Mouse (Mus musculus): Measurements from ENCODE around the gene Slc26a10. TPM values are rescaled to one million over a fixed set of nuclear protein-coding genes. Genes with fewer than 3 reads are reported as not detected.

The Slc26a10 gene
- polyA plus RNA-seq, 1 experiment, result 6.4 TPM

DNA sequence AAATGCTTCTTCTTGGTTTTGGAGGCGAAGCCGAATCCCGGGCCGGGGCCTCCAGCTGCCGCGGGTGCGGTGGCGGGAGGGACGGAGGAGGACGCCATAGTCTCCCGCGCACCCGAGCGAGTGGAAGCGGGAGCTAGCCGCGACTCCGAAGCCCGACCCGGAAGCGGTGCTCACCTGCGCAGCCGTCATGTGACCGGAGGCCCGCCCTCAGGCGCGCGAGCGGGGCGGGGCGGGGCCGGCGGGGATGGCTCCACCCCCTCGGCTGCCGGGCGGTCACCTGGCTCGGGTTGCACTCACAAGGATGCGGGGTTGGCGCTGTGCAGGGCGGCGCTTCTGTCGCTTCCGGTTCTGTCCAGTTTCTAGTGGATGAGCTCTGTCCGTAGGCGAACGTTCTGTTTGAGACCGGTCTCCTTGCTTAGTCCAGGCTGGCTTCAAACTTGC, 31.0 kb upstream of the Slc26a10 start, which contains the start of gene Pip4k2c:
TSS of gene Pip4k2c (minus strand) at position 172 of the 441 bp plus-strand sequence.
- peak within 1 kb of the TSS; percentile 83 for H3K4me3 ChIP-seq (ENCODE audit: control insufficient read depth, insufficient read depth, low read length)
- no peaks in the 10 kb centered on the region; the same call in 1 of the 2 replicates for H3K36me3 ChIP-seq (ENCODE audit: control insufficient read depth, insufficient read depth, low read length)
- H3K27ac ChIP-seq (ENCODE audit: control insufficient read depth, insufficient read depth, low read length), result no peak within 1 kb of the TSS
- peak; percentile 94 for DNase-seq
- WGBS, result under 1% methylated on average over 47 of the region's 47 CpGs
- H3K4me1 ChIP-seq (replicated peaks; ENCODE audit: control insufficient read depth, insufficient read depth, low read length), result peaks cover 15% of the 10 kb centered on the region
- no peaks in the 10 kb centered on the region for H3K27me3 ChIP-seq (ENCODE audit: control insufficient read depth, insufficient read depth, low read length)
- peak; percentile 71 for TF ChIP-seq POLR2A (IDR thresholded peaks at IDR 0.05; ENCODE audit: control insufficient read depth, extremely low read depth, insufficient read depth, low read length, poor library complexity)
- TF ChIP-seq CTCF (IDR thresholded peaks at IDR 0.05; ENCODE audit: borderline replicate concordance, control insufficient read depth, extremely low read depth, insufficient read depth, low read length, poor library complexity), result peak; percentile 27; the same call in 1 of the 2 replicates

DNA sequence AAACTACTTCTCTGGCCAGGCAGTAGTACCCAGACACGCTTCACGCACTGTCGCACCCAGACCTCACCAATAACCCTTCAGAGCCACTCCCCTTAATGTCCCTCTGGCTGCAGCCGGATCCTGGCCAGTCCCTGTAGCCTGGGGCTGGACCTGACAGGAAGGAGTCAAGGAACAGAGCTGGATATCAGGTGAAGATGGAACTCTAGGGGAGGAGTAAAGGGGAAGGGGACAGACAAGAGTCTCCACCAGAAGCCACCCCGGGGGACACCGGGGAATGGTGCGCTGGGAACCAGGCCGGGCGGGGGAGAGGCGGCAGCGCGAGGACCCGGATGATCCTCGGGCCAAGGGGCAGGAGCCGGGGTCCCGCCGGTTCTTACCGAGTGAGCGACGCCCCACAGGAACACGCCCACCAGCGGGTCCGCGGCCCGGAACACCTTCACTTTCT, 30.5 kb upstream of the Slc26a10 start:
- H3K4me1 ChIP-seq (replicated peaks; ENCODE audit: control insufficient read depth, insufficient read depth, low read length), result peaks cover 15% of the 10 kb centered on the region
- no peak for DNase-seq
- H3K27ac ChIP-seq (ENCODE audit: control insufficient read depth, insufficient read depth, low read length), result no peak overlapping the region
- 2% methylated on average over 25 of the region's 25 CpGs for WGBS
- TF ChIP-seq CTCF (IDR thresholded peaks at IDR 0.05; ENCODE audit: borderline replicate concordance, control insufficient read depth, extremely low read depth, insufficient read depth, low read length, poor library complexity), result no peak
- TF ChIP-seq POLR2A (IDR thresholded peaks at IDR 0.05; ENCODE audit: control insufficient read depth, extremely low read depth, insufficient read depth, low read length, poor library complexity), result no peak
- no peaks in the 10 kb centered on the region for H3K27me3 ChIP-seq (ENCODE audit: control insufficient read depth, insufficient read depth, low read length)
- no peaks in the 10 kb centered on the region; the same call in 1 of the 2 replicates for H3K36me3 ChIP-seq (ENCODE audit: control insufficient read depth, insufficient read depth, low read length)
- peak overlapping the region; percentile 83 for H3K4me3 ChIP-seq (ENCODE audit: control insufficient read depth, insufficient read depth, low read length)

DNA sequence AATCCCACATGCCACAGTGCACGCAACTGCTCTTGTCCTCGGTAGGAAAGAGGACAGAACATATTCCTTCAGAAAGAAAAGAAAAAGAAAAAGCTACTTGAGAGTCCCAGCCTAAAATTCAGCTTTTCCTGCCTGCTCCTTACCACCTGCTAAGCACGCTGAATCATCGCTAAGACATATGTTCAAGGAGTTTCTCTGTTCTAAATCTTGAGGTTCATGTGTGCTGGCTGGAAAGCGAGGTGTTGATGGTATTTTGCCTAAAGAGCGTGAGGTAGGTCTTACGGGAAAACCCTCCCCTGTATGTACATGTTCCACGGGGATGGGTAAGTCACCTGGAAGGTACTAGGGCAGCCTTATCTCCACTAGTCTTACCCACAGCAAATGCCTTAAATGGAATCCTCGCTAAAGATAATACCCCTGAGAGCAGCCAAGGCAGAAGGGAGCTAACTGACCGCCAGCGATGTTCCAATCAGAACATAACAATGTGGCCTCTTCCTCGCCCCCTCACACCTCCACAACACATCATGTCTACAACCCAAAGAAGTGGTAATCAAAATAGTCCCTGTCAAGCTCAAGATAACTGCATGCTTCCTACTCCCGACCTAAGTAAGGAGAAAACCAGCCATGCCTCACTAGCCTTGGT, 29.6 kb upstream of the Slc26a10 start:
- peaks cover 8% of the 10 kb centered on the region; the same call in 1 of the 2 replicates for H3K36me3 ChIP-seq (ENCODE audit: control insufficient read depth, insufficient read depth, low read length)
- no peak for TF ChIP-seq POLR2A (IDR thresholded peaks at IDR 0.05; ENCODE audit: control insufficient read depth, extremely low read depth, insufficient read depth, low read length, poor library complexity)
- no peak for TF ChIP-seq CTCF (IDR thresholded peaks at IDR 0.05; ENCODE audit: borderline replicate concordance, control insufficient read depth, extremely low read depth, insufficient read depth, low read length, poor library complexity)
- H3K27ac ChIP-seq (ENCODE audit: control insufficient read depth, insufficient read depth, low read length), result no peak overlapping the region
- H3K4me1 ChIP-seq (replicated peaks; ENCODE audit: control insufficient read depth, insufficient read depth, low read length), result peaks cover 15% of the 10 kb centered on the region
- WGBS, result 96% methylated on average over 13 of the region's 13 CpGs
- no peak for DNase-seq
- H3K27me3 ChIP-seq (ENCODE audit: control insufficient read depth, insufficient read depth, low read length), result no peaks in the 10 kb centered on the region
- H3K4me3 ChIP-seq (ENCODE audit: control insufficient read depth, insufficient read depth, low read length), result no peak overlapping the region

DNA sequence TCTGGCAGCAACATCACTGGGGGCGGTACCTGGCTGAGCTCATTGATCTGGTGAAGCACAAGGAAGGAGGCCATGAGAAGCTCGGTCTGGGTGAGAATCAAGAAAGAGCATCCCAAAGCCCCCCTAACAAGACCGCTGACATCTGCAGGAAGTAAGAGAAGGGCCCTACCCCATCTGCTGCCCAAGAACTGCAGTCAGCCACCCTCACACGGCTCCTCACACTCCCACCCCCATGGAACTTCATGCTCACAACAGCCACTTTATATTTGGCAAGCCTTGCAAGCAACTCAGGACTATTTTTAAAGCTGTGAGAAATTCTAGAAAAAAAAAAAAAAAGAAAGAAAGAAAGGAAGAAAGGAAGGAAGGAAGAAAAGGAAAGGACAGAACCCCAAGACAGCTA, 28.5 kb upstream of the Slc26a10 start:
- Histone ChIP-seq H3K27me3 (ENCODE audit: control insufficient read depth, insufficient read depth, low read length) (no peaks in the 10 kb centered on the region), H3K27ac (ENCODE audit: control insufficient read depth, insufficient read depth, low read length) (no peak overlapping the region), H3K36me3 (ENCODE audit: control insufficient read depth, insufficient read depth, low read length) (peaks cover 12% of the 10 kb centered on the region; the same call in 1 of the 2 replicates), H3K4me1 (replicated peaks; ENCODE audit: control insufficient read depth, insufficient read depth, low read length) (peaks cover 15% of the 10 kb centered on the region), H3K4me3 (ENCODE audit: control insufficient read depth, insufficient read depth, low read length) (no peak overlapping the region)
- DNase-seq, result no peak
- no peak for TF ChIP-seq POLR2A (IDR thresholded peaks at IDR 0.05; ENCODE audit: control insufficient read depth, extremely low read depth, insufficient read depth, low read length, poor library complexity)
- no peak for TF ChIP-seq CTCF (IDR thresholded peaks at IDR 0.05; ENCODE audit: borderline replicate concordance, control insufficient read depth, extremely low read depth, insufficient read depth, low read length, poor library complexity)
- WGBS, result 87% methylated on average over 4 of the region's 4 CpGs

DNA sequence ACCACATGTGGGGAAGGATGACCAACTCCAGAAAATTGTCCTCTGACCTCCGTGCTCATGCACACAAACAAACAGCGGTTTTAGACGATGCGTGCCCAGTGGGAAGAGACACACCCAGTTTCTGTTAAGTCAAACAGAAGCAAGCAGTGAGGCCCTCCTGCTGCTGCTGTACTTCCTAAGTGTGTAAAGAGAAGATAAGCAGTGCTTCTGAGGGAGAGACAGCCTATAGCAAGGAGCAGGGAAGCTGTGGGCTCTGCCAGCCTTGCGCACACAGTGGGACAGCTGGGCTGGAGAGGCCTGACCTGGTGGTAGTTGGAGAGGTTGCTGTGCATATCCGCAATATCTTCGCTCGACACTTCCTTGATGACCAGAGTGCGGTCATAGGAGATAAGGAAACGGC, 24.9 kb upstream of the Slc26a10 start:
- no peak for TF ChIP-seq CTCF (IDR thresholded peaks at IDR 0.05; ENCODE audit: borderline replicate concordance, control insufficient read depth, extremely low read depth, insufficient read depth, low read length, poor library complexity)
- Histone ChIP-seq H3K36me3 (ENCODE audit: control insufficient read depth, insufficient read depth, low read length) (peaks cover 12% of the 10 kb centered on the region; the same call in 1 of the 2 replicates), H3K27me3 (ENCODE audit: control insufficient read depth, insufficient read depth, low read length) (no peaks in the 10 kb centered on the region), H3K4me3 (ENCODE audit: control insufficient read depth, insufficient read depth, low read length) (no peak overlapping the region), H3K27ac (ENCODE audit: control insufficient read depth, insufficient read depth, low read length) (no peak overlapping the region), H3K4me1 (replicated peaks; ENCODE audit: control insufficient read depth, insufficient read depth, low read length) (peaks cover 4% of the 10 kb centered on the region)
- 96% methylated on average over 10 of the region's 10 CpGs for WGBS
- no peak for DNase-seq

DNA sequence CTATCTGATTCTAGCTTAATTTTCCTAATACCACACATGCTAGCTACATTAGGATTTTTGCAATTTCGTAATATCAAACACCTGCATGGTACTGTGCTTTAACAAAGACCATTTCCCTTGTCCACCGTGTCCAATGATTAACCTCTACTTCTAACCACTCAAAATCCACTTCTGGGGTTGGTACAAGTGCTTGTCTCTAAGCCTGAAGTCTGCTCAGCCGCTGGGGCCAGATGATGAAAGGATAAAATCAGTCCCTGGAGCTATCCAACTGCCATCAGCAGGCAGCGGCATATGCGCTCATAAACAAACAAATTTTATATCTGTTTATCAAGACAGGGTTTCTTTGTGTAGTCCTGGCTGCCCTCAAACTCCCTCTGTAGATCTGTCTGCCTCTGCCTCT, 24.1 kb upstream of the Slc26a10 start:
- no peak overlapping the region for H3K27ac ChIP-seq (ENCODE audit: control insufficient read depth, insufficient read depth, low read length)
- TF ChIP-seq POLR2A (IDR thresholded peaks at IDR 0.05; ENCODE audit: control insufficient read depth, extremely low read depth, insufficient read depth, low read length, poor library complexity) (no peak), CTCF (IDR thresholded peaks at IDR 0.05; ENCODE audit: borderline replicate concordance, control insufficient read depth, extremely low read depth, insufficient read depth, low read length, poor library complexity) (no peak)
- no peaks in the 10 kb centered on the region for H3K27me3 ChIP-seq (ENCODE audit: control insufficient read depth, insufficient read depth, low read length)
- DNase-seq, result no peak
- no peak overlapping the region for H3K4me3 ChIP-seq (ENCODE audit: control insufficient read depth, insufficient read depth, low read length)
- H3K4me1 ChIP-seq (replicated peaks; ENCODE audit: control insufficient read depth, insufficient read depth, low read length), result 0 out of 2 replicates have a peak, but pooled peaks cover 3% of the 10 kb centered on the region
- peaks cover 12% of the 10 kb centered on the region; the same call in 1 of the 2 replicates for H3K36me3 ChIP-seq (ENCODE audit: control insufficient read depth, insufficient read depth, low read length)
- 95% methylated on average over 5 of the region's 5 CpGs for WGBS
